Mouse (Mus musculus) limb, embryonic 13.5 days (tissue): ENCODE measurements around the gene Zfp651. TPM values are rescaled to one million over a fixed set of nuclear protein-coding genes. Genes with fewer than 3 reads are reported as not detected.

Experiments
- ATAC-seq: fragments of 200-750 bp; cut with Nextera tagmentation; 2 replicates; pipeline ENCODE4 v1.8.0; 2017; ENCODE audit warnings: low read depth, moderate number of reproducible peaks, moderate TSS enrichment; ENCODE audit not compliant: low FRiP score
- H3K27ac ChIP-seq: fragments of 300-500 bp; sonication (generic); 2 replicates; pipeline ENCODE4 v1.5.1; 2015; ENCODE audit warnings: inconsistent platforms, mild to moderate bottlenecking, moderate library complexity
- H3K27me3 ChIP-seq: fragments of 300-500 bp; sonication (generic); 2 replicates; pipeline ENCODE4 v1.6.1; 2015; ENCODE audit warnings: mild to moderate bottlenecking, inconsistent platforms
- H3K36me3 ChIP-seq: fragments of 300-500 bp; sonication (generic); 2 replicates; pipeline ENCODE4 v1.6.1; 2015; ENCODE audit warnings: inconsistent platforms, mild to moderate bottlenecking, moderate library complexity
- H3K4me1 ChIP-seq: fragments of 300-500 bp; sonication (generic); 2 replicates; pipeline ENCODE4 v1.6.1; 2015; ENCODE audit warnings: inconsistent platforms
- H3K4me2 ChIP-seq: fragments of 300-500 bp; sonication (generic); replicated peaks from 2 replicates; pipeline ENCODE4 v1.6.1; 2015; ENCODE audit warnings: inconsistent platforms, mild to moderate bottlenecking, moderate library complexity
- H3K4me3 ChIP-seq: fragments of 300-500 bp; sonication (generic); 2 replicates; pipeline ENCODE4 v1.5.1; 2015; ENCODE audit warnings: moderate library complexity, mild to moderate bottlenecking, inconsistent platforms
- H3K9ac ChIP-seq: fragments of 300-500 bp; sonication (generic); 2 replicates; pipeline ENCODE4 v1.6.1; 2015; ENCODE audit warnings: mild to moderate bottlenecking, inconsistent platforms
- H3K9me3 ChIP-seq: fragments of 300-500 bp; sonication (generic); 2 replicates; pipeline ENCODE4 v1.6.1; 2016; ENCODE audit warnings: inconsistent platforms
- WGBS: fragments of 180-500 bp; shearing (Covaris S2); methylation state at CpG from one replicate; pipeline ENCODE4 v1.1.7; 2015; 5-methylcytosine and 5-hydroxymethylcytosine counted together
- polyA plus RNA-seq: library from polyadenylated mRNA; unstranded; fragments of >200 nt; fragmentation: Nextera tagmentation; extraction: Ambion mirVana; gene quantifications from 2 replicates; pipeline ENCODE4 v1.2.1, GENCODE M21; 2015

Gene Zfp651
- polyA plus RNA-seq, 1 experiment from 2014 or later = 18.9 TPM

- peaks cover 23% of the 10 kb centered on the region for H3K4me1 ChIP-seq
- ATAC-seq = no peak
- no peak overlapping the region for H3K27ac ChIP-seq
- no peaks in the 10 kb centered on the region for H3K36me3 ChIP-seq
- H3K4me2 ChIP-seq = no peak overlapping the region
- no peak overlapping the region for H3K4me3 ChIP-seq
- no peak overlapping the region for H3K9ac ChIP-seq
- peaks cover 15% of the 10 kb centered on the region for H3K27me3 ChIP-seq
- WGBS = 38% methylated on average over 1 of the region's 1 CpGs
- H3K9me3 ChIP-seq = no peaks in the 10 kb centered on the region
These were observed 35.9 kb downstream of the Zfp651 start for GRCm38 (mm10) chr9:121794972-121795539.

GRCm38 (mm10) chr9:121797722-121798121, 38.6 kb downstream of the Zfp651 start:
- Histone ChIP-seq H3K9ac (no peak overlapping the region; the same call in 1 of the 2 replicates), H3K27me3 (peaks cover 12% of the 10 kb centered on the region), H3K9me3 (no peaks in the 10 kb centered on the region), H3K36me3 (no peaks in the 10 kb centered on the region), H3K27ac (no peak overlapping the region), H3K4me2 (peak overlapping the region; percentile 30; the same call in 1 of the 2 replicates), H3K4me3 (no peak overlapping the region), H3K4me1 (peaks cover 23% of the 10 kb centered on the region)
- WGBS = 9% methylated on average over 12 of the region's 12 CpGs
- ATAC-seq = no peak; the same call in 1 of the 2 replicates

- no peak for ATAC-seq
- peaks cover 23% of the 10 kb centered on the region for H3K4me1 ChIP-seq
- no peaks in the 10 kb centered on the region for H3K9me3 ChIP-seq
- H3K4me3 ChIP-seq = no peak overlapping the region
- H3K9ac ChIP-seq = no peak overlapping the region
- H3K27me3 ChIP-seq = peaks cover 12% of the 10 kb centered on the region
- no peak overlapping the region for H3K27ac ChIP-seq
- no peaks in the 10 kb centered on the region for H3K36me3 ChIP-seq
- WGBS = 50% methylated on average over 6 of the region's 6 CpGs
- no peak overlapping the region for H3K4me2 ChIP-seq
These were observed 39.9 kb downstream of the Zfp651 start for GRCm38 (mm10) chr9:121798887-121799520.

- no peak overlapping the region for H3K27ac ChIP-seq
- no peak overlapping the region for H3K9ac ChIP-seq
- no peaks in the 10 kb centered on the region for H3K36me3 ChIP-seq
- WGBS = 56% methylated on average over 7 of the region's 7 CpGs
- H3K4me2 ChIP-seq = no peak overlapping the region
- no peak overlapping the region for H3K4me3 ChIP-seq
- H3K9me3 ChIP-seq = no peaks in the 10 kb centered on the region
- H3K4me1 ChIP-seq = peaks cover 8% of the 10 kb centered on the region; the same call in 1 of the 2 replicates
- peaks cover 7% of the 10 kb centered on the region for H3K27me3 ChIP-seq
- ATAC-seq = no peak
These were observed 43.6 kb downstream of the Zfp651 start for GRCm38 (mm10) chr9:121802747-121803146.

- H3K36me3 ChIP-seq = no peaks in the 10 kb centered on the region
- no peak for ATAC-seq
- no peak overlapping the region for H3K4me2 ChIP-seq
- H3K9ac ChIP-seq = no peak overlapping the region
- no peaks in the 10 kb centered on the region for H3K27me3 ChIP-seq
- H3K27ac ChIP-seq = no peak overlapping the region
- 56% methylated on average over 1 of the region's 1 CpGs for WGBS
- H3K4me3 ChIP-seq = no peak overlapping the region
- peaks cover 19% of the 10 kb centered on the region for H3K4me1 ChIP-seq
- H3K9me3 ChIP-seq = no peaks in the 10 kb centered on the region
These were observed 48.4 kb downstream of the Zfp651 start for GRCm38 (mm10) chr9:121807546-121807945.

GRCm38 (mm10) chr9:121807947-121808346, 48.8 kb downstream of the Zfp651 start:
- H3K4me3 ChIP-seq = no peak overlapping the region
- no peak overlapping the region for H3K27ac ChIP-seq
- no peak overlapping the region for H3K4me2 ChIP-seq
- no peaks in the 10 kb centered on the region for H3K36me3 ChIP-seq
- ATAC-seq = no peak
- no peaks in the 10 kb centered on the region for H3K9me3 ChIP-seq
- no peaks in the 10 kb centered on the region for H3K27me3 ChIP-seq
- H3K9ac ChIP-seq = no peak overlapping the region
- WGBS = 65% methylated on average over 7 of the region's 7 CpGs
- peaks cover 19% of the 10 kb centered on the region for H3K4me1 ChIP-seq

GRCm38 (mm10) chr9:121808511-121808910, 49.4 kb downstream of the Zfp651 start:
- H3K4me1 ChIP-seq = peaks cover 19% of the 10 kb centered on the region
- H3K9me3 ChIP-seq = no peaks in the 10 kb centered on the region
- ATAC-seq = no peak
- no peak overlapping the region for H3K4me2 ChIP-seq
- no peak overlapping the region for H3K4me3 ChIP-seq
- no peak overlapping the region for H3K9ac ChIP-seq
- no peak overlapping the region for H3K27ac ChIP-seq
- no peaks in the 10 kb centered on the region for H3K36me3 ChIP-seq
- no peaks in the 10 kb centered on the region for H3K27me3 ChIP-seq
- 70% methylated on average over 3 of the region's 3 CpGs for WGBS

- Histone ChIP-seq H3K9ac (no peak overlapping the region), H3K36me3 (no peaks in the 10 kb centered on the region), H3K27me3 (no peaks in the 10 kb centered on the region), H3K4me2 (no peak overlapping the region), H3K4me1 (peaks cover 19% of the 10 kb centered on the region), H3K27ac (no peak overlapping the region), H3K9me3 (no peaks in the 10 kb centered on the region), H3K4me3 (no peak overlapping the region)
- ATAC-seq = no peak
- 40% methylated on average over 15 of the region's 15 CpGs for WGBS
These were observed 51.1 kb downstream of the Zfp651 start for GRCm38 (mm10) chr9:121810081-121810821.

- Histone ChIP-seq H3K4me2 (no peak overlapping the region), H3K9me3 (no peaks in the 10 kb centered on the region), H3K27ac (no peak overlapping the region), H3K4me3 (no peak overlapping the region), H3K36me3 (no peaks in the 10 kb centered on the region), H3K9ac (no peak overlapping the region), H3K4me1 (peaks cover 15% of the 10 kb centered on the region), H3K27me3 (no peaks in the 10 kb centered on the region)
- ATAC-seq = no peak
- WGBS = 74% methylated on average over 6 of the region's 6 CpGs
These were observed 56.1 kb downstream of the Zfp651 start for GRCm38 (mm10) chr9:121815183-121815582.

- peak; percentile 89 for ATAC-seq
- Histone ChIP-seq H3K4me1 (peaks cover 25% of the 10 kb centered on the region), H3K9me3 (no peaks in the 10 kb centered on the region), H3K4me3 (no peak overlapping the region), H3K9ac (peak overlapping the region; percentile 43; the same call in 1 of the 2 replicates), H3K36me3 (no peaks in the 10 kb centered on the region), H3K27me3 (no peaks in the 10 kb centered on the region), H3K4me2 (peak overlapping the region; percentile 41), H3K27ac (peak overlapping the region; percentile 94)
- 37% methylated on average over 9 of the region's 9 CpGs for WGBS
These were observed 60.1 kb downstream of the Zfp651 start for GRCm38 (mm10) chr9:121819073-121819770.

GRCm38 (mm10) chr9:121819771-121820471, 60.8 kb downstream of the Zfp651 start:
- Histone ChIP-seq H3K36me3 (no peaks in the 10 kb centered on the region), H3K4me1 (peaks cover 25% of the 10 kb centered on the region), H3K9ac (peak overlapping the region; percentile 43; the same call in 1 of the 2 replicates), H3K9me3 (no peaks in the 10 kb centered on the region), H3K27ac (peak overlapping the region; percentile 94), H3K27me3 (no peaks in the 10 kb centered on the region), H3K4me3 (no peak overlapping the region), H3K4me2 (peak overlapping the region; percentile 41)
- 49% methylated on average over 7 of the region's 7 CpGs for WGBS
- ATAC-seq = no peak
